Comparison of ENCODE assay signal across 7 mouse cellular contexts in the genomic region with DNA sequence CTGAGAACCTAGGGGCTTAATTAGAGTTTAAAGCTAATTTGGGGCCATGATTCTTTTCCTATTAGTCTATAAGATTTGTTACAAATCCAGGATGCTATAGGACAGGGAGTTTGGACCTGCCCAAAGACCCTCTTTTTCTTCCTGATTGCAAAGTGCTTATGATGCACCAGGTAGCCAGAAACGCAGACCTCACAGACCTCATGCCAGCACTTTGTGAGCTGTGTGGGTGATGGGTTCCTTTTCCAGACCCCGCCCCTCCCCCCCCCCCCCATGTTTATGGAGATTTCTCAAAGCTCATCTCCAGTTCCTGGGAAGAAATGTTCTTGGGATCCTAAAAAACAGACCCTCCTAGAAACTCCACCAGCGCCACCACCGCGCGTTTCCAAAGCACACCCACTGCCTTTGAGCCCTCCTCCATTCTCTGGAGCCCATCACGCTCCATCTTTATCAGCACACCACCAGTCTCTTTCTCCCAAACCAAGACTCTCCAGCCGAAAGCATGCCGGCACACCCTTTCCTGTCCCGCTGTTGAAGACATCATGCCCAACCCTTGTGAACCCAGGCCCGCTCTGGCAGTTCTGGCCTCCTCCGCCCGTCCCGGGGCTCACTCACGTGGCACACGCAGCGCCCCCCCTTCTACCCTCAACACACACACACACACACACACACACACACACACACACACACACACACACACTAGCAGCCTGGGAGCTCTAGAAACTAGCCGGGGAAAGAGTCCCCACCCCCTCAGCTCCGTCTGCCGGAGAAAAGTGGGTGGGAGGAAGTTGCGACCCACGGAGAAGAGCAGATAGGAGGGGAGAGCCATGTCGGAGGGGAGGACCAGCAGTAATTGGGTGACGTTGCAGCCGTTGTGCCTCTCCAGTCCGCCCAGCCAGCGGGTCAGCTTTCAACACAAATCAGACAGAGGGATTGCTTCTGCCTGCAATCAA. TPM values are rescaled to one million over a fixed set of nuclear protein-coding genes. Genes with fewer than 3 reads are reported as not detected.
A peak's percentile ranks its signal among the peaks of the same experiment; 100 is the strongest.
DNase-seq lines count a peak whose midpoint lies in the region; ATAC-seq lines count a peak whose summit lies in the region.

No protein-coding gene starts in this region.

- peak; percentile 56 for DNase-seq in adrenal gland, postnatal 25 days
- DNase-seq in embryo, embryonic 11.5 days (ENCODE audit: low read depth, low spot score) = peak; percentile 71
- DNase-seq in gastrocnemius, postnatal 25 days = peak; percentile 71
- DNase-seq in left cerebral cortex, postnatal 14 days (ENCODE audit: low spot score in 2 of 2) = peak; percentile 74 to 81
- peak; percentile 63 for DNase-seq in right cerebral cortex, postnatal 14 days

- H3K9me3 ChIP-seq in megakaryocyte, embryonic 14.5 days = no peaks in the 10 kb centered on the region

- H3K4me1 ChIP-seq in megakaryocyte, embryonic 14.5 days = peaks cover 32% of the 10 kb centered on the region

- no peaks in the 10 kb centered on the region for H3K27me3 ChIP-seq in megakaryocyte, embryonic 14.5 days (replicated peaks)

- H3K36me3 ChIP-seq in megakaryocyte, embryonic 14.5 days (replicated peaks; ENCODE audit: low read length) = no peaks in the 10 kb centered on the region

- peak; percentile 35 for ATAC-seq in inflammation-experienced regulatory T-cells, adult 6 months

- H3K4me3 ChIP-seq in megakaryocyte, embryonic 14.5 days (replicated peaks) = peak overlapping the region; percentile 93

- intact Hi-C loops in left cerebral cortex, postnatal 14 days (cut with DNase I) = no loop called here

RNA-seq across cellular contexts. Expression of a gene that starts 14.1 kb away (rescaled TPM):
- 46.1 and 58.2 TPM in 2 replicates for total RNA-seq in adrenal gland, postnatal 25 days (2021)
- total RNA-seq in gastrocnemius, postnatal 25 days (2021) = 100 to 1,000 TPM; 295 to 345 TPM
- 1 to 10 TPM in 2 of 3 experiments, under 1 TPM in 1; 0.60 to 6.2 (median 4.6) TPM for polyA plus RNA-seq in inflammation-experienced regulatory T-cells, adult 6 months (2017; shearing (Covaris generic))
- 1,000 to 10,000 TPM in 1 of 2 experiments, 100 to 1,000 TPM in 1; 845 to 1,036 TPM for total RNA-seq in left cerebral cortex, postnatal 14 days (2021)
- 27.1 and 31.6 TPM in 2 replicates for polyA plus RNA-seq in megakaryocyte, embryonic 14.5 days (2012; ENCODE audit: insufficient read depth, low replicate concordance)

Comparison
In these comparisons a context has a peak if more than half of its experiments do, and no peak if none do; other contexts are left out.
1. Peak in every context shown above with its lines: DNase-seq, ATAC-seq and H3K4me3 ChIP-seq.